Mouse (Mus musculus) bone marrow macrophage, adult 2 months (primary cell): ENCODE data around the gene Mettl7a2. TPM values are rescaled to one million over a fixed set of nuclear protein-coding genes. Genes with fewer than 3 reads are reported as not detected.
A peak's percentile ranks its signal among the peaks of the same experiment; 100 is the strongest.
"Not testable (repeated sequence)": the region's sequence is repeated elsewhere in the genome, so short reads cannot be mapped to it uniquely, and the experiment has no call there.

Experiments used
- H3K27ac ChIP-seq: 2 replicates; pipeline ENCODE4 v1.5.1; 2012; ENCODE audit warnings: low read depth, low read length; ENCODE audit not compliant: insufficient read depth
- H3K4me1 ChIP-seq: 2 replicates; pipeline ENCODE4 v1.6.1; 2012; ENCODE audit warnings: low read length; ENCODE audit not compliant: control insufficient read depth, insufficient read depth
- H3K4me3 ChIP-seq: 2 replicates; pipeline ENCODE4 v1.5.1; 2012; ENCODE audit warnings: mild to moderate bottlenecking, low read length, moderate library complexity; ENCODE audit not compliant: insufficient read depth
- CTCF ChIP-seq: IDR thresholded peaks from 2 replicates; pipeline ENCODE4 v1.5.1; 2012; ENCODE audit warnings: low read depth, mild to moderate bottlenecking, low read length, moderate library complexity
- POLR2A ChIP-seq: IDR thresholded peaks from 2 replicates; pipeline ENCODE4 v1.6.1; 2012; ENCODE audit warnings: mild to moderate bottlenecking, low read depth, low read length, borderline replicate concordance
- polyA plus RNA-seq: library from polyadenylated mRNA; stranded (reverse); fragments of >200 nt; gene quantifications from 2 replicates; pipeline ENCODE4 v1.2.4, GENCODE M21; 2012; ENCODE audit not compliant: missing spikeins, insufficient read depth, insufficient read length

Gene Mettl7a2
- polyA plus RNA-seq, 1 experiment, result not detected

DNA sequence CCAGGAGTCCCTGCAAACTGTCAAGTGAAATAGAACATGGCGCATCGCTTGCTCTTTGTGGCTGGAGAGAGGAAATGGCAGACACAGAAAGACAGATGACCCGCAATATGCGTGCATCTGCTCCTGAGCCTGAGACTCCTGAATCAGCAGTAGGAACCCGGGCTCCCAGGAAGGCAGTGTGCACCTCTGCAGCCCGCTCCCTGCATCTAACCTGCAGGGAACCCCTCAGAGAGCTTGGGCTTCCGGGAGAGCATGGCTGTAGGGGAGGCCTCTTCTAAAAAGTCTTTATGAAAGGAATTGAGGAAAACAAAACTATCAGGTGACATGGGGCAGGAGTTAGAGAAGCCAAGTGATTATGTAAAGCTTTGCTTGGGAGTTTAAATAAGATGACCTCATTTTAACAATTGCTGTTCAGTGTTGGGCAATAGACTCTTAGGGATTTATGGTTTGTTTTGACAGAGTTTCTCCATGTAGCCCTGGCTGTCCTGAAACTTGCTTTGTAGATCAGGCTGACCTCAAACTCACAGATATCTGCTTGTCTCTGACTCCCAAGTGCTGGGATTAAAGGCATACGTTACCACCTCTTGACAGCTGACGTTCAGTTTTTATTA, 32.6 kb upstream of the Mettl7a2 start:
- Histone ChIP-seq H3K4me1 (peaks cover 21% of the 10 kb centered on the region), H3K4me3 (no peak overlapping the region), H3K27ac (peak overlapping the region; percentile 16; the same call in 1 of the 2 replicates)
- TF ChIP-seq CTCF (no peak), POLR2A (no peak)

DNA sequence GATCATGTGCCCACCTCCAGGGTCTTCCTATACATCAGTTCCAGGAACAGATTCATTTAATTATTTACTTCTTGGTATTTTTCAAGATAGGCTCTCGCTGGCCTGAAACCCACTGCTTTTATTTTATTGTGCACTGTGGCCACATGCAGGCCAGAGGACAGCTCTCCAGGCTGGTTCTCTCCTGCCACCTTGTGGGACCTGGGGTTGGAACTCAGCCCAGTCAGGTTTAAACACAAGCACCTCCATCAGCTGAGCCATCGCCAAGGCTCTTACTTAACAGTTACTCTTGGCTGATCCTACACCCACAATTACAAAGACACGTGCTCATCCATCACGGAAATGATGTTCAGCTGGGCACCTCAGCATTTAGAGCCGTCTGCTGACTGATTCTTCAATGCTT, 31.9 kb upstream of the Mettl7a2 start:
- no peak overlapping the region for H3K27ac ChIP-seq
- H3K4me3 ChIP-seq, result no peak overlapping the region
- H3K4me1 ChIP-seq, result peaks cover 21% of the 10 kb centered on the region
- TF ChIP-seq CTCF (no peak), POLR2A (no peak)

DNA sequence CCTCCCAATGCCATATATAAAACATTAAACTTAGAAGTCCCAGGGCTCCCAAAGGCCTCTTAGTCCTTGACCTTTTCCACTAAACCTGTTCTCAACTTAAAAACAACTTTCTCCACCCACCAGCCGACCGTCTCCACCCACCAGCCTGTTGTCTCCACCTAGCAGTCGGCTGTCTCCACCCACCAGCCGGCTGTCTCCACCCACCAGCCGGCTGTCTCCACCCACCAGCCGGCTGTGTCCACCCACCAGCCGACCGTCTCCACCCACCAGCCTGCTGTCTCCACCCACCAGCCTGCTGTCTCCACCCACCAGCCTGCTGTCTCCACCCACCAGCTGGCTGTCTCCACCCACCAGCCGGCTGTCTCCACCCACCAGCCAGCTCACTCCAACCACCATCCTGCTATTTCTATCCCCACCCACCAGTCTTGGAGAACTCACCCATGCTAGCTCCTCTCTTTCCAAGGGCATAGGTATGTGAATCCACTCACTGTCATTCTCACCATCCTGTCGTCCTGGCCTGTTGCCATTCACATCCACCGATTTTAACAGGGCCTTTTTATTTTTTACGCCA, 28.9 kb upstream of the Mettl7a2 start:
- no peak overlapping the region for H3K4me3 ChIP-seq
- peaks cover 14% of the 10 kb centered on the region for H3K4me1 ChIP-seq
- H3K27ac ChIP-seq, result no peak overlapping the region
- no peak for TF ChIP-seq POLR2A
- no peak for TF ChIP-seq CTCF

DNA sequence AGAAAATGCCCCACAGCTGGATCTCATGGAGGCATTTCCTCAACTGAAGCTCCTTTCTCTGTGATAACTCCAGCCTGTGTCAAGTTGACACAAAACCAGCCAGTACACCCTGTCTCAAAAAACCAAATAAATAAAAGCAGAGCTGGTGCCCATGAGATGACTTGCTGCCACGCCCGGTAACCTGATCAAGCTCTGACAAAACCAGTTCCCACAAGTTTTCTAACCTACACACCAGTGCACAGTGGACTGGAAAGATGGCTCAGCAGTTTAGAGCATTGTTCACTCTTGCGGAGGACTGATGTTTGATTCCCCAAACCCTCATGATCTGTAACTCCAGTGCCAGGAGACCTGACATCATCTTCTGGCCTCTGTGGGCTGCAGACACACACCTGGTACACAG, 27.8 kb upstream of the Mettl7a2 start:
- no peak for TF ChIP-seq CTCF
- TF ChIP-seq POLR2A, result no peak
- H3K27ac ChIP-seq, result no peak overlapping the region
- peaks cover 10% of the 10 kb centered on the region for H3K4me1 ChIP-seq
- H3K4me3 ChIP-seq, result no peak overlapping the region

DNA sequence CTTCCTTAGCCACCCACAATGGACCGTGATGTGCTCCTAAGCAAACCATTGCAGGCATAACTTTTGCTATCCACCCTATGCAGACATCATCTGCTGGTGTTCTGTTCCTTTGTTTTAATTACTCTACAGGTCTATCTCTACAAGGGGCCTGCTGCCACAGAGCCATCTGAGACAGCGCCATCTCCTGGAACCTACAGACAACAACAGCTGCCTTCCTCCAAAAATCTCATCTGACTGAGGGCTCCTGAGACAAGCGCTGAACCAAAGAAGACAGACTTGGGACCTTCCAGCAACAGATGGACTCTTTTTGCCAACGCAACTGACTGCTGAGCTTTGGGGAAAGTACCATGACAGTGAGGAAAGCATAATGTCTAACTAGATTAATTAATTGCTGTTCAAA, 24.9 kb upstream of the Mettl7a2 start:
- H3K4me3 ChIP-seq, H3K4me1 ChIP-seq: not testable (repeated sequence)

DNA sequence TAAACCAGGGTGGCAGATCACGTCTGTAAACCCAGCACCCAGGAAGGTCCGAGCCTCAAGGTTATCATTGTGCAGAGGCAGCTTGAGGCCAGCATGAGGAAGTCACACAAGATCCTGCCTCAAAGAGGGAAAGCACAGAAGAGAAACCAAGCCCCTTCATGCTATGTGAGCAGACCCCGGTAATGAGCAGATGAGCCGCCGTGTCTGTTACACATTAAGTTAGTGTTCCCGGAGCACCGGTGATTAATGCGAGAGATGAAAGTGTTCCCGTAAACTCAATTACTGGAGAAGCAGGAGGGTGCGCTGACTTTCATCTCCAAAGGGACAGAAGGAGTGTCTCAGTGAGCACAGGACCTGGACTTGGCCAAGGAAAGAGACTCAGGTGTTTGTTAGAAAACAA, 23.7 kb upstream of the Mettl7a2 start:
- not testable (repeated sequence) for H3K27ac ChIP-seq, H3K4me3 ChIP-seq, H3K4me1 ChIP-seq

More for the DNA sequence above, 24.9 kb upstream of the Mettl7a2 start:
- H3K27ac ChIP-seq, result not testable (repeated sequence)

DNA sequence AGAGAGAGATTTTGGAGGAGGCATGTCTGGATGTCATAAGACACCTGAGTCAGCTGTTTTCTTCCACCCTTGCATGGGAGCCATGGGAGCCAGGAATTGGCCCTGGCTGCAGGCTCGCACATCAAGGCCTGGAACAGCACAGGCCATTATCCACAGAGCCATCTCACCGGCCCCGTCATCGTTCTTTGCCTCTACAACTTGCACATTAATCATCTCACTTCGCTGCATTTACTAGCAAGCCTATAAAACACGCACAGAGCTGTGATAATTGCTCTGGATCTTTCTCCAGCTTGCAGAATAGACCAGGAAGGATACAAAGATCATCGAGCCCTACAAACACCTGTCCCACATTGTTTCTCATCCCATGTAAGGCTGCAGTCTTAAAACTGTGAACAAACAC, 22.3 kb upstream of the Mettl7a2 start:
- Histone ChIP-seq H3K27ac (no peak overlapping the region), H3K4me1 (peaks cover 3% of the 10 kb centered on the region), H3K4me3 (no peak overlapping the region)
- TF ChIP-seq POLR2A (no peak), CTCF (no peak)

DNA sequence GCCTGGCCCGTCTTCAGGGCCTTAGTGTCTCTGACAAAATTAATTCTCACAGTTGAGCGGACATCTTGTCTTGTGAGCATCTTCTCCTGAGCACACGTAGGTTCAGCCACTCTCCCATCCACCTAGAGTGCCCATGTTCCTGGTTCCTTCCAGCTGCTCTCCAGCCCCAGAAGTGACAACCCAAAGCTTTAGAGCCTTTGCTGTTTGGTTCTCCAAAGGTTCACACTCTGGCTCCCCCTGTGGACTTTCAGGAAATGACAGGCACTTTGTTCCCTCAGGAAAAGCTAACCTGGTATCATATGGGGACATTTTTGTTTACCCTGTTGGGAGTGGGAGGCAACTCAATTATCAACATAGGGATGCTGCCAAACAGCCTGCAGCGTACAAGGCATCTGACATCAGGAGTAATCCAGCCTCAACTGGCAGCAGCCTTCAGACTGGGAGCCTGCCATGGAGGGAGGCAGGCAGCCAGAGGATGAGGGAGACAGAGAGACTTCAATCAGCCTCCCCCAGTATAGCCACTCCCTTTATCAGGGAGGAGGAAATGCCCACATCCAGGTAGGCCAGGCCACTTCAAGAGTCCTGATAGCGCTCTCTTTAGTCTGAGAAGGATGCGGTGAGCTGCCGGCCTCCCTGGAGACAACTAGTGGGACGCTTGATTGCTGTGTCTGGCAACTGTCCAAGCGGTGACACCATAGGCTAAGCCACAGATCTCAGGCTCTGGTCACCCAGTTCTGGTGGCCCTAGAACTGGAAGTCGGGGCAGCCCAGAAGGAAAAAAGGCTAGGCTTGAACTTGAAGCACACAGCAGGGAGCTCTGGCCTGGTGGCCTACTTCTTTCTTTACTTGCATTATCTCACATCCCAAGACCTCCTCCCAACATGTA, 20.7 kb upstream of the Mettl7a2 start:
- H3K27ac ChIP-seq, H3K4me3 ChIP-seq, H3K4me1 ChIP-seq: not testable (repeated sequence)

DNA sequence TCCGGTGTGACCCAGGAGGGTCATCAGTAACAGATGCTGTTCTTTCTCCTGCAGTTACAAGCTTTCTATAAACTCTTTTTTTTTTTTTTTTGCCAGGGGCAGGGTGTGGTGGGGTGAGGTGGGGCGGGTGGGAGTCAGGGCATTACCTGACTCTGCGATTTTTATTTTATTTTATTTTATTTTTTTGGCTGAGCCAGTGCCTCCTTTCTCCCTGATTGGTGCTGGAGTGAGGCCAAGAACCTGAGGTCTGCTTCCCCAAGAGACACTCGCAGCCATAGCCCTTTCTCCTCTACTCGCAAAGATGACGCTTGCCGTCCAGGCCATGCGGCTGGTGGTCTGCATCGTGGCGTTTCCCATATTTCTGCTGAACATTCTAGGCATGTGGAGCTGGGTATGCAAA, 18.4 kb upstream of the Mettl7a2 start, which contains the start of gene Mettl7a3:
Gene Mettl7a3 (plus strand): TSS at position 301 of the 400 bp plus-strand sequence.
- no peak within 1 kb of the TSS for H3K4me3 ChIP-seq
- peaks cover 3% of the 10 kb centered on the region for H3K4me1 ChIP-seq
- no peak for TF ChIP-seq CTCF
- no peak within 1 kb of the TSS for H3K27ac ChIP-seq

DNA sequence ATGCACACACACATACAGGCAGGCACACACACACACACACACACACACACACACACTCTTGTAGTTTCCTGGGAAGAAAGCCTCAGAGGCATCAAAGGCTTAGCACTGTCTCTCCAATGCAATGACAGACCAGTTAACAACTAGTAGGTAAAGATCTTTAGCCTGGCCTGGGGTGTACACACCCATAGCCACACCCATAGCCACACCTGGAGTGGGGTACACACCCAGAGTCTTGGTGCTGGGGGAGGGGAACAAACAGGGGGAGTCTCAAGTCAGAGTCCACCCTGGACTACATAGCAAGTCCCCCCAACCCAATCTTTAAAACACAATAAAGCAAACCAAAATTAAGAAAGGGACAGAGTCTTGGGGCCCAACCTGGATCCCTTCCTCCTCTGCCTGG, 15.7 kb upstream of the Mettl7a2 start:
- H3K4me3 ChIP-seq, H3K4me1 ChIP-seq, H3K27ac ChIP-seq: not testable (repeated sequence)

DNA sequence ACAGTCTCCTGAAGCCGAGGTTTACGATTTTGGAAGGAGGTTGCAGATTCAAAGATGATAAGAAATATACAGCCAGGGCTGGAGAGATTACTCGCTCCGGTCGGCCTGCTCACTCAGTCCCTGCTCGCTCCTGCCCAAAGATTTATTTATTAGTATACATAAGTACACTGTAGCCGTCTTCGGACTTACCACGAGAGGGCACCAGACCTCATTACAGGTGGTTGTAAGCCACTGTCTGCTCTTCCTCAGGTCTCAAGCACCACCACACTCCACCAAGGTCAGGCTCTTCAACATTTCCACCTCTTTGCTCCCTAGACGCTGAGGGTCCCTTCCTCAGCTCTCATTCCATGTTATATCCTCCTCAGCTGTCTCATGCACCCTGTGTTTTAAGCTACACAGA, 15.2 kb upstream of the Mettl7a2 start:
- not testable (repeated sequence) for H3K27ac ChIP-seq, H3K4me3 ChIP-seq, H3K4me1 ChIP-seq

DNA sequence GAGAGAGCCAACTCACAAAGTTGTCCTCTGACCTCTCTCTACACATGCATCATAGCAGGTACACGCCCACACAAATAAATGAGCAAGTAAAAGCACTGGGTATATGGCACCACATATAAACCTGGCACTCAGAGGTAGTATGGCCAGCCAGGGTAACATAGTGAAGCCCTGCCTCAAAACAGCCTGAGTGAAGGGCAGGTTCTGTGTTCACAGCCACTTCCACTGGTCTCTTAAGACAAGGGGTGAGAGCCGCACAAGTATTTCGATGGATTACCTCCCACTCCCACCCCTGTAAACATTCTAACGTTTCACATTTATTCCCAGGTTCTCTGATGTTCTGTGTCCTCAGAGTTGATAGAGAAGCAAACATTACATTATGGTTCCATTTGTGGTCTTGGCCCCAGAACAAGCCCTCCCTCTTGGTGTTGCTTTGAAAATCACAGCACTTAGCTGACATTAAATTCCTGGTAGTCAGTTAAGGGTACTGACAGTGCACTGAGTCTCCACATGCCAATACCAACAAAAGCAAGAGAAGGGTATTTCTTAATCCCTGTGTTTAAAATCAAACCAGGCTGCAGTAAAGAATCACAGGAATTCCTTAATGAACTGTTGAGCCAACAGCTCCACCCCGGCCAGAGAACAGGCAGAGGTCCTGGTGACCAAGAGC, 11.6 kb upstream of the Mettl7a2 start:
- not testable (repeated sequence) for H3K27ac ChIP-seq, H3K4me1 ChIP-seq, H3K4me3 ChIP-seq
